Mouse (Mus musculus) E14TG2a.4 (cell line): Measurements from ENCODE around the gene Gm20390.
"Not testable (repeated sequence)": the region's sequence is repeated elsewhere in the genome, so short reads cannot be mapped to it uniquely, and the experiment has no call there.

Experiments used
- H3K27me3 ChIP-seq: 2 replicates; pipeline ENCODE4 v1.6.1; 2014; ENCODE audit warnings: low read length, control low read depth; ENCODE audit not compliant: insufficient read depth
- H3K36me3 ChIP-seq: 2 replicates; pipeline ENCODE4 v1.6.1; 2014; ENCODE audit warnings: low read length, control low read depth; ENCODE audit not compliant: insufficient read depth
- H3K4me1 ChIP-seq: replicated peaks from 2 replicates; pipeline ENCODE4 v1.6.1; 2014; ENCODE audit warnings: low read depth, low read length, control low read depth
- H3K4me3 ChIP-seq: replicated peaks from 2 replicates; pipeline ENCODE4 v1.5.1; 2014; ENCODE audit warnings: mild to moderate bottlenecking, low read length
- H3K9me3 ChIP-seq: 2 replicates; pipeline ENCODE4 v1.6.1; 2014; ENCODE audit warnings: low read length, control low read depth
- CTCF ChIP-seq: conservative IDR thresholded peaks from 2 replicates; pipeline ENCODE4 v1.5.1; 2014; ENCODE audit warnings: low read length
- NANOG ChIP-seq: IDR thresholded peaks from 2 replicates; pipeline ENCODE4 v1.6.1; 2014; ENCODE audit warnings: borderline replicate concordance, low read length, mixed read lengths
- POU5F1 ChIP-seq: IDR thresholded peaks from 2 replicates; pipeline ENCODE4 v1.6.1; 2014; ENCODE audit warnings: low read length, borderline replicate concordance

The Gm20390 gene

GRCm38 (mm10) chr11:93940906-93941305, 27.2 kb downstream of the Gm20390 start:
- H3K4me1 ChIP-seq, result peaks cover 11% of the 10 kb centered on the region
- H3K4me3 ChIP-seq, result no peak overlapping the region
- TF ChIP-seq POU5F1 (no peak), NANOG (no peak), CTCF (no peak)
- no peaks in the 10 kb centered on the region for H3K9me3 ChIP-seq
- H3K27me3 ChIP-seq, result no peaks in the 10 kb centered on the region
- H3K36me3 ChIP-seq, result peaks cover 93% of the 10 kb centered on the region

- H3K4me1 ChIP-seq, result no peaks in the 10 kb centered on the region
- H3K27me3 ChIP-seq, result no peaks in the 10 kb centered on the region
- H3K4me3 ChIP-seq, result no peak overlapping the region
- TF ChIP-seq CTCF, result no peak
- no peak for TF ChIP-seq POU5F1
- TF ChIP-seq NANOG, result no peak
- H3K36me3 ChIP-seq, result peaks cover 97% of the 10 kb centered on the region
- H3K9me3 ChIP-seq, result no peaks in the 10 kb centered on the region
Observed at GRCm38 (mm10) chr11:93929106-93929505, 39.0 kb downstream of the Gm20390 start.

- not testable (repeated sequence) for H3K4me1 ChIP-seq, H3K9me3 ChIP-seq, H3K4me3 ChIP-seq, H3K27me3 ChIP-seq
- peaks cover 96% of the 10 kb centered on the region for H3K36me3 ChIP-seq
Observed at GRCm38 (mm10) chr11:93915019-93915418, 53.1 kb downstream of the Gm20390 start.

- Histone ChIP-seq H3K36me3 (peaks cover 94% of the 10 kb centered on the region), H3K27me3 (no peaks in the 10 kb centered on the region), H3K4me3 (no peak overlapping the region), H3K9me3 (no peaks in the 10 kb centered on the region), H3K4me1 (no peaks in the 10 kb centered on the region)
- TF ChIP-seq NANOG (no peak), CTCF (no peak), POU5F1 (no peak)
Observed at GRCm38 (mm10) chr11:93911603-93912002, 56.5 kb downstream of the Gm20390 start.

- Histone ChIP-seq H3K4me3 (no peak overlapping the region), H3K9me3 (no peaks in the 10 kb centered on the region), H3K4me1 (no peaks in the 10 kb centered on the region), H3K36me3 (peaks cover 93% of the 10 kb centered on the region), H3K27me3 (no peaks in the 10 kb centered on the region)
- no peak for TF ChIP-seq NANOG
- TF ChIP-seq POU5F1, result no peak
- no peak for TF ChIP-seq CTCF
Observed at GRCm38 (mm10) chr11:93908829-93909228, 59.3 kb downstream of the Gm20390 start.

- Histone ChIP-seq H3K27me3 (no peaks in the 10 kb centered on the region), H3K36me3 (peaks cover 90% of the 10 kb centered on the region), H3K9me3 (no peaks in the 10 kb centered on the region), H3K4me1 (no peaks in the 10 kb centered on the region), H3K4me3 (no peak overlapping the region)
- TF ChIP-seq POU5F1 (no peak), NANOG (no peak), CTCF (no peak)
Observed at GRCm38 (mm10) chr11:93907839-93908238, 60.3 kb downstream of the Gm20390 start.

GRCm38 (mm10) chr11:93906834-93907233, 61.3 kb downstream of the Gm20390 start:
- Histone ChIP-seq H3K4me3 (no peak overlapping the region), H3K9me3 (no peaks in the 10 kb centered on the region), H3K4me1 (no peaks in the 10 kb centered on the region), H3K27me3 (no peaks in the 10 kb centered on the region), H3K36me3 (peaks cover 82% of the 10 kb centered on the region)
- no peak for TF ChIP-seq CTCF
- TF ChIP-seq NANOG, result no peak
- TF ChIP-seq POU5F1, result no peak
